Mouse (Mus musculus): ENCODE results near the gene Gm20431. TPM values are rescaled to one million over a fixed set of nuclear protein-coding genes. Genes with fewer than 3 reads are reported as not detected.
"Not testable (repeated sequence)": the region's sequence is repeated elsewhere in the genome, so short reads cannot be mapped to it uniquely, and the experiment has no call there.

The Gm20431 gene
- polyA plus RNA-seq, 1 experiment from 2014 or later = 4.9 TPM

- Histone ChIP-seq H3K36me3 (ENCODE audit: control insufficient read depth, insufficient read depth, low read length) (peaks cover 5% of the 10 kb centered on the region; the same call in 1 of the 2 replicates), H3K9ac (ENCODE audit: low read length) (no peak overlapping the region), H3K27me3 (ENCODE audit: control insufficient read depth, insufficient read depth, low read length) (no peaks in the 10 kb centered on the region), H3K4me1 (ENCODE audit: control insufficient read depth, insufficient read depth, low read length) (no peaks in the 10 kb centered on the region), H3K4me2 (ENCODE audit: low read depth, severe bottlenecking) (no peak overlapping the region), H3K9me3 (ENCODE audit: control insufficient read depth, low read length) (no peaks in the 10 kb centered on the region), H3K27ac (replicated peaks; ENCODE audit: low read depth, low read length) (no peak overlapping the region), H3K4me3 (ENCODE audit: low read depth, low read length) (no peak overlapping the region)
- DNase-seq (ENCODE audit: low spot score) = no peak
- no peak for ATAC-seq (ENCODE audit: insufficient number of reproducible peaks, low FRiP score, low TSS enrichment, low read depth)
- 88% methylated on average over 7 of the region's 7 CpGs for WGBS
Measured at GRCm38 (mm10) chr2:167652694-167653093, 8.6 kb downstream of the Gm20431 start.

GRCm38 (mm10) chr2:167651622-167652021, 9.7 kb downstream of the Gm20431 start:
- Histone ChIP-seq H3K9ac (ENCODE audit: low read length) (no peak overlapping the region), H3K27ac (replicated peaks; ENCODE audit: low read depth, low read length) (no peak overlapping the region), H3K4me2 (ENCODE audit: low read depth, severe bottlenecking) (no peak overlapping the region), H3K27me3 (ENCODE audit: control insufficient read depth, insufficient read depth, low read length) (no peaks in the 10 kb centered on the region), H3K36me3 (ENCODE audit: control insufficient read depth, insufficient read depth, low read length) (0 out of 2 replicates have a peak, but pooled peaks cover 5% of the 10 kb centered on the region), H3K9me3 (ENCODE audit: control insufficient read depth, low read length) (no peaks in the 10 kb centered on the region), H3K4me3 (ENCODE audit: low read depth, low read length) (no peak overlapping the region), H3K4me1 (ENCODE audit: control insufficient read depth, insufficient read depth, low read length) (no peaks in the 10 kb centered on the region)
- 91% methylated on average over 9 of the region's 9 CpGs for WGBS
- ATAC-seq (ENCODE audit: insufficient number of reproducible peaks, low FRiP score, low TSS enrichment, low read depth) (no peak), DNase-seq (ENCODE audit: low spot score) (no peak)

- 91% methylated on average over 12 of the region's 12 CpGs for WGBS
- Histone ChIP-seq H3K27me3 (ENCODE audit: control insufficient read depth, insufficient read depth, low read length) (no peaks in the 10 kb centered on the region), H3K4me1 (ENCODE audit: control insufficient read depth, insufficient read depth, low read length) (no peaks in the 10 kb centered on the region), H3K9ac (ENCODE audit: low read length) (no peak overlapping the region), H3K4me3 (ENCODE audit: low read depth, low read length) (no peak overlapping the region), H3K9me3 (ENCODE audit: control insufficient read depth, low read length) (no peaks in the 10 kb centered on the region), H3K4me2 (ENCODE audit: low read depth, severe bottlenecking) (no peak overlapping the region), H3K27ac (replicated peaks; ENCODE audit: low read depth, low read length) (no peak overlapping the region), H3K36me3 (ENCODE audit: control insufficient read depth, insufficient read depth, low read length) (0 out of 2 replicates have a peak, but pooled peaks cover 5% of the 10 kb centered on the region)
- ATAC-seq (ENCODE audit: insufficient number of reproducible peaks, low FRiP score, low TSS enrichment, low read depth) (no peak), DNase-seq (ENCODE audit: low spot score) (no peak)
Measured at GRCm38 (mm10) chr2:167649290-167650032, 11.8 kb downstream of the Gm20431 start.

- H3K36me3 ChIP-seq (ENCODE audit: control insufficient read depth, insufficient read depth, low read length) = peaks cover 3% of the 10 kb centered on the region; the same call in 1 of the 2 replicates
- WGBS = 55% methylated on average over 4 of the region's 4 CpGs
- H3K4me2 ChIP-seq (ENCODE audit: low read depth, severe bottlenecking) = no peak overlapping the region
- no peak overlapping the region for H3K4me3 ChIP-seq (ENCODE audit: low read depth, low read length)
- ATAC-seq (ENCODE audit: insufficient number of reproducible peaks, low FRiP score, low TSS enrichment, low read depth) (no peak), DNase-seq (ENCODE audit: low spot score) (no peak)
- H3K9ac ChIP-seq (ENCODE audit: low read length) = no peak overlapping the region
- H3K9me3 ChIP-seq (ENCODE audit: control insufficient read depth, low read length) = no peaks in the 10 kb centered on the region
- H3K27me3 ChIP-seq (ENCODE audit: control insufficient read depth, insufficient read depth, low read length) = no peaks in the 10 kb centered on the region
- H3K4me1 ChIP-seq (ENCODE audit: control insufficient read depth, insufficient read depth, low read length) = no peaks in the 10 kb centered on the region
- H3K27ac ChIP-seq (replicated peaks; ENCODE audit: low read depth, low read length) = no peak overlapping the region
Measured at GRCm38 (mm10) chr2:167646411-167646810, 14.9 kb downstream of the Gm20431 start.

GRCm38 (mm10) chr2:167643356-167644052, 17.8 kb downstream of the Gm20431 start:
- H3K27ac ChIP-seq (replicated peaks; ENCODE audit: low read depth, low read length); H3K4me1 ChIP-seq (ENCODE audit: control insufficient read depth, insufficient read depth, low read length); H3K4me2 ChIP-seq (ENCODE audit: low read depth, severe bottlenecking); H3K4me3 ChIP-seq (ENCODE audit: low read depth, low read length); H3K27me3 ChIP-seq (ENCODE audit: control insufficient read depth, insufficient read depth, low read length); ATAC-seq (ENCODE audit: insufficient number of reproducible peaks, low FRiP score, low TSS enrichment, low read depth); H3K9ac ChIP-seq (ENCODE audit: low read length); H3K36me3 ChIP-seq (ENCODE audit: control insufficient read depth, insufficient read depth, low read length); DNase-seq (ENCODE audit: low spot score); H3K9me3 ChIP-seq (ENCODE audit: control insufficient read depth, low read length): not testable (repeated sequence)
- 88% methylated on average over 13 of the region's 13 CpGs for WGBS

GRCm38 (mm10) chr2:167642164-167642563, 19.1 kb downstream of the Gm20431 start:
- Histone ChIP-seq H3K27ac (replicated peaks; ENCODE audit: low read depth, low read length) (no peak overlapping the region), H3K9ac (ENCODE audit: low read length) (no peak overlapping the region), H3K4me2 (ENCODE audit: low read depth, severe bottlenecking) (no peak overlapping the region), H3K27me3 (ENCODE audit: control insufficient read depth, insufficient read depth, low read length) (no peaks in the 10 kb centered on the region), H3K4me1 (ENCODE audit: control insufficient read depth, insufficient read depth, low read length) (no peaks in the 10 kb centered on the region), H3K36me3 (ENCODE audit: control insufficient read depth, insufficient read depth, low read length) (peaks cover 3% of the 10 kb centered on the region; the same call in 1 of the 2 replicates), H3K9me3 (ENCODE audit: control insufficient read depth, low read length) (no peaks in the 10 kb centered on the region), H3K4me3 (ENCODE audit: low read depth, low read length) (no peak overlapping the region)
- ATAC-seq (ENCODE audit: insufficient number of reproducible peaks, low FRiP score, low TSS enrichment, low read depth) = no peak
- DNase-seq (ENCODE audit: low spot score) = no peak
- WGBS = 88% methylated on average over 6 of the region's 6 CpGs

- Histone ChIP-seq H3K27ac (replicated peaks; ENCODE audit: low read depth, low read length) (no peak overlapping the region), H3K9me3 (ENCODE audit: control insufficient read depth, low read length) (no peaks in the 10 kb centered on the region), H3K4me2 (ENCODE audit: low read depth, severe bottlenecking) (no peak overlapping the region), H3K4me1 (ENCODE audit: control insufficient read depth, insufficient read depth, low read length) (no peaks in the 10 kb centered on the region), H3K36me3 (ENCODE audit: control insufficient read depth, insufficient read depth, low read length) (peaks cover 3% of the 10 kb centered on the region; the same call in 1 of the 2 replicates), H3K4me3 (ENCODE audit: low read depth, low read length) (no peak overlapping the region), H3K27me3 (ENCODE audit: control insufficient read depth, insufficient read depth, low read length) (no peaks in the 10 kb centered on the region), H3K9ac (ENCODE audit: low read length) (no peak overlapping the region)
- no peak for ATAC-seq (ENCODE audit: insufficient number of reproducible peaks, low FRiP score, low TSS enrichment, low read depth)
- DNase-seq (ENCODE audit: low spot score) = peak; percentile 51
- 49% methylated on average over 8 of the region's 8 CpGs for WGBS
Measured at GRCm38 (mm10) chr2:167641337-167641736, 20.0 kb downstream of the Gm20431 start.

GRCm38 (mm10) chr2:167640279-167640678, 21.0 kb downstream of the Gm20431 start:
- no peaks in the 10 kb centered on the region for H3K9me3 ChIP-seq (ENCODE audit: control insufficient read depth, low read length)
- H3K27ac ChIP-seq (replicated peaks; ENCODE audit: low read depth, low read length) = no peak overlapping the region
- H3K4me3 ChIP-seq (ENCODE audit: low read depth, low read length) = no peak overlapping the region
- no peak for ATAC-seq (ENCODE audit: insufficient number of reproducible peaks, low FRiP score, low TSS enrichment, low read depth)
- no peak overlapping the region for H3K4me2 ChIP-seq (ENCODE audit: low read depth, severe bottlenecking)
- 82% methylated on average over 3 of the region's 3 CpGs for whole genome bisulfite sequencing
- H3K4me1 ChIP-seq (ENCODE audit: control insufficient read depth, insufficient read depth, low read length) = no peaks in the 10 kb centered on the region
- peaks cover 3% of the 10 kb centered on the region; the same call in 1 of the 2 replicates for H3K36me3 ChIP-seq (ENCODE audit: control insufficient read depth, insufficient read depth, low read length)
- no peak overlapping the region for H3K9ac ChIP-seq (ENCODE audit: low read length)
- H3K27me3 ChIP-seq (ENCODE audit: control insufficient read depth, insufficient read depth, low read length) = no peaks in the 10 kb centered on the region
- DNase-seq (ENCODE audit: low spot score) = peak; percentile 59

Data from limb, embryonic 11.5 days (tissue).